9 mouse cellular contexts compared by ENCODE assay signal in the genomic region with DNA sequence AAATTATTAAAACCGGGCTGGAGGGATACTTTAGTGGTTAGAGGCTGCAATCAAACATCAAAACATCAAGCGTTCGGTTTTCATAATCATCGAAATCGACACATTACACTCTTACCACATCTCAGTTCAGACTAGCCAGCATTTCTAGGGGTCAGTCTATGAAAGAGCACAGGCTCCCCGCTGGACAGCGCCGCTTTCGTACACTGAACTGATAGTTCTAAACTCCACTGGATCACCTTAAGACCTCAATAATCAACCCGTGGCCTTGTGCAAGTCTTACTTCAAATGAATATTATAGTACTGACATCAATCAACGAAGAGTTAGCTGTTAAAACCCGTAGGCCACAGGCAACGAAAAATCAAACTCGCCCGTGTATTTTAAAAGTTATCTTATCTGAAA. TPM values are rescaled to one million over a fixed set of nuclear protein-coding genes. Genes with fewer than 3 reads are reported as not detected.
DNase-seq lines count a peak whose midpoint lies in the region; ATAC-seq and TF ChIP-seq lines count a peak whose summit lies in the region.
"Had no signal": no experiment of that assay in that cellular context is flagged by ENCODE, and none has a peak within 500 bp of the region (broad histone marks: within the 10 kb centered on the region; RNA-seq: fewer than 3 reads in every experiment).

No protein-coding gene starts in this region.

- peak overlapping the region; percentile 94 for H3K9ac ChIP-seq in MEL (ENCODE audit: control insufficient read depth, low read depth, low read length, poor library complexity, severe bottlenecking)
- peak overlapping the region; percentile 70 for H3K9ac ChIP-seq in forebrain, postnatal 0 days
- peak overlapping the region; percentile 81 for H3K9ac ChIP-seq in liver, postnatal 0 days (replicated peaks)

- H3K9me3 ChIP-seq in MEL (replicated peaks; ENCODE audit: insufficient read depth, low read length): no peaks in the 10 kb centered on the region
- H3K9me3 ChIP-seq in forebrain, postnatal 0 days (ENCODE audit: low read length): no peaks in the 10 kb centered on the region
- no peaks in the 10 kb centered on the region for H3K9me3 ChIP-seq in liver, postnatal 0 days (ENCODE audit: low read length)

- TF ChIP-seq POLR2A in MEL (IDR thresholded peaks at IDR 0.05; ENCODE audit: control insufficient read depth in 1 of 2, insufficient read depth in 1 of 2, low read depth in 1 of 2, low read length in 2 of 2, poor library complexity in 1 of 2): no peak

- H3K27me3 ChIP-seq in MEL (ENCODE audit: control insufficient read depth in 1 of 2, insufficient read depth in 2 of 2, low read length in 2 of 2): no peaks in the 10 kb centered on the region
- no peaks in the 10 kb centered on the region for H3K27me3 ChIP-seq in forebrain, postnatal 0 days (ENCODE audit: insufficient read depth, low read length)
- H3K27me3 ChIP-seq in liver, postnatal 0 days (ENCODE audit: insufficient read depth, low read length): no peaks in the 10 kb centered on the region
- H3K27me3 ChIP-seq: CH12.LX had no signal

- no peak for TF ChIP-seq RAD21 in MEL (IDR thresholded peaks at IDR 0.05; ENCODE audit: low read depth, low read length)

- H3K4me2 ChIP-seq in forebrain, postnatal 0 days (ENCODE audit: low read depth): peak overlapping the region; percentile 87
- peak overlapping the region; percentile 91 for H3K4me2 ChIP-seq in liver, postnatal 0 days (ENCODE audit: low read depth, low read length)

- TF ChIP-seq EP300 in MEL (IDR thresholded peaks at IDR 0.05; ENCODE audit: low read depth in 1 of 2, low read length in 2 of 2): no peak
- no peak for TF ChIP-seq EP300 in liver, postnatal 0 days (IDR thresholded peaks at IDR 0.05; ENCODE audit: low read depth)

- 37% methylated on average over 15 of the region's 15 CpGs for WGBS in forebrain, postnatal 0 days
- WGBS in liver, postnatal 0 days (ENCODE audit: insufficient replicate concordance): 34% methylated on average over 15 of the region's 15 CpGs

- DNase-seq in heart, adult 11 months: peak; percentile 48
- no peak for DNase-seq in heart, adult 8-10 months (ENCODE audit: low spot score)
- DNase-seq in MEL (ENCODE audit: low read depth, low spot score): peak; percentile 55
- DNase-seq in forebrain, postnatal 0 days: peak; percentile 3
- DNase-seq in liver, postnatal 0 days: no peak
- DNase-seq in frontal cortex, postnatal 10 days (ENCODE audit: low spot score in 2 of 2): no peak
- DNase-seq in c-Kit-positive CD71-positive TER-119-positive erythroid progenitor cells, embryonic 14.5 days (ENCODE audit: low spot score): no peak
- DNase-seq in natural killer cell, adult 2 months (ENCODE audit: low spot score in 2 of 2): no peak

- peaks cover 19 to 57% of the 10 kb centered on the region in 2 experiments for H3K36me3 ChIP-seq in MEL (ENCODE audit: control insufficient read depth in 1 of 2, insufficient read depth in 2 of 2, low read length in 2 of 2)
- H3K36me3 ChIP-seq in forebrain, postnatal 0 days (ENCODE audit: insufficient read depth): no peaks in the 10 kb centered on the region
- H3K36me3 ChIP-seq in liver, postnatal 0 days (replicated peaks; ENCODE audit: insufficient read depth, low read length): peaks cover 5% of the 10 kb centered on the region; the same call in 1 of the 2 replicates

- H3K27ac ChIP-seq in MEL (ENCODE audit: control insufficient read depth, low read depth, low read length): peak overlapping the region; percentile 89
- no peak overlapping the region for H3K27ac ChIP-seq in forebrain, postnatal 0 days (ENCODE audit: low read depth, low read length)
- H3K27ac ChIP-seq in liver, postnatal 0 days (ENCODE audit: low read depth): peak overlapping the region; percentile 84

- ATAC-seq in forebrain, postnatal 0 days: no peak
- ATAC-seq in liver, postnatal 0 days: no peak

- H3K79me2 ChIP-seq in MEL (ENCODE audit: control insufficient read depth, insufficient read depth, low read length, poor library complexity): peaks cover 57% of the 10 kb centered on the region

- peak overlapping the region; percentile 96 to 97 for H3K4me3 ChIP-seq in MEL (ENCODE audit: control insufficient read depth in 1 of 2, insufficient read depth in 1 of 2, low read depth in 2 of 2, low read length in 2 of 2)
- H3K4me3 ChIP-seq in forebrain, postnatal 0 days (ENCODE audit: low read depth, low read length): peak overlapping the region; percentile 71
- peak overlapping the region; percentile 86 for H3K4me3 ChIP-seq in liver, postnatal 0 days (ENCODE audit: low read depth, low read length)

- H3K4me1 ChIP-seq in MEL (ENCODE audit: control insufficient read depth in 1 of 2, insufficient read depth in 2 of 2, low read length in 2 of 2): peaks cover 22 to 52% of the 10 kb centered on the region in 2 experiments
- H3K4me1 ChIP-seq in forebrain, postnatal 0 days (ENCODE audit: insufficient read depth): no peaks in the 10 kb centered on the region
- H3K4me1 ChIP-seq in liver, postnatal 0 days (ENCODE audit: insufficient read depth): peaks cover 34% of the 10 kb centered on the region

- no peak for TF ChIP-seq CTCF in MEL (IDR thresholded peaks at IDR 0.05 in 2 of 3, conservative IDR thresholded peaks at IDR 0.05 in 1 of 3; ENCODE audit: control insufficient read depth in 1 of 3, insufficient read depth in 1 of 3, low read depth in 2 of 3, low read length in 3 of 3, poor library complexity in 1 of 3, severe bottlenecking in 1 of 3)
- no peak for TF ChIP-seq CTCF in forebrain, postnatal 0 days (IDR thresholded peaks at IDR 0.05; ENCODE audit: low read depth)
- TF ChIP-seq CTCF in liver, postnatal 0 days (IDR thresholded peaks at IDR 0.05; ENCODE audit: low read depth): no peak

TF ChIP-seq in MEL, 35 proteins besides CTCF, POLR2A, EP300 and RAD21:
- no peak for TF ChIP-seq JUND (IDR thresholded peaks at IDR 0.05; ENCODE audit: low read depth, low read length)
- TF ChIP-seq CHD2 (IDR thresholded peaks at IDR 0.05; ENCODE audit: low read length): no peak
- peak; percentile 54; the same call in 1 of the 2 replicates for TF ChIP-seq MXI1 (IDR thresholded peaks at IDR 0.05; ENCODE audit: low read depth, low read length)
- no peak for TF ChIP-seq USF2 (IDR thresholded peaks at IDR 0.05; ENCODE audit: borderline replicate concordance in 1 of 2, insufficient read depth in 1 of 2, low read depth in 1 of 2, low read length in 2 of 2)
- TF ChIP-seq TAL1 (IDR thresholded peaks at IDR 0.05; ENCODE audit: low read length): no peak
- peak; percentile 83 for TF ChIP-seq SIN3A (IDR thresholded peaks at IDR 0.05; ENCODE audit: low read length)
- TF ChIP-seq TBP (IDR thresholded peaks at IDR 0.05; ENCODE audit: low read depth, low read length): no peak
- no peak for TF ChIP-seq GATA1 (IDR thresholded peaks at IDR 0.05; ENCODE audit: low read depth, low read length)
TF ChIP-seq in MEL: peak in this region for 2.

RNA-seq across cellular contexts. Expression of gene Asns, which starts 1.0 kb away (rescaled TPM):
- 1 to 10 TPM; 2.6 to 5.2 (median 3.2) TPM for total RNA-seq in heart, adult 8-10 months (2022)
- total RNA-seq in MEL (2012; rRNA removed): 342 and 456 TPM in 2 replicates
- polyA plus RNA-seq in MEL (2012; ENCODE audit: insufficient read depth in 1 of 2, insufficient read length in 2 of 2, low read depth in 1 of 2, low replicate concordance in 2 of 2, missing spikeins in 1 of 2): 100 to 1,000 TPM in 1 of 2 experiments, not detected in 1; 792 TPM
- total RNA-seq in forebrain, postnatal 0 days (2014; rRNA removed): 95.8 and 124 TPM in 2 replicates
- 132 and 133 TPM in 2 replicates for polyA plus RNA-seq in forebrain, postnatal 0 days (2015; fragmentation: Nextera tagmentation; extraction: Ambion mirVana)
- 95.6 and 102 TPM in 2 replicates for polyA plus RNA-seq in liver, postnatal 0 days (2015; fragmentation: Nextera tagmentation; extraction: Ambion mirVana)
- total RNA-seq: CH12.LX had no signal

Comparison
In these comparisons a context has a peak if more than half of its experiments do, and no peak if none do; other contexts are left out.
1. DNase-seq: peak in heart, adult 11 months (single experiment), MEL (single experiment) and forebrain, postnatal 0 days (single experiment); none in heart, adult 8-10 months (single experiment), liver, postnatal 0 days (single experiment), frontal cortex, postnatal 10 days (0 of 2), c-Kit-positive CD71-positive TER-119-positive erythroid progenitor cells, embryonic 14.5 days (single experiment) and natural killer cell, adult 2 months (0 of 2).
2. RNA of gene Asns, which starts 1.0 kb away (total RNA-seq): 342 to 456 TPM in MEL and 95.8 to 124 TPM in forebrain, postnatal 0 days; 2.6 to 5.2 TPM in heart, adult 8-10 months; every median in the first group is over 10 times any median in the second.
3. Peak in every context shown above with its lines, with median percentiles within 50 percentile points of each other: H3K4me3 ChIP-seq and H3K9ac ChIP-seq.